Mouse (Mus musculus) kidney, postnatal 10 days (tissue): ENCODE results near the gene Fads1.
A peak's percentile ranks its signal among the peaks of the same experiment; 100 is the strongest.
"Not testable (repeated sequence)": the region's sequence is repeated elsewhere in the genome, so short reads cannot be mapped to it uniquely, and the experiment has no call there.

Source experiments
- DNase-seq: peaks from one replicate; pipeline ENCODE4 v3.0.0; 2021; ENCODE audit warnings: mixed read lengths

Fads1 gene

GRCm38 (mm10) chr19:10182670-10183298 lies at the start of gene Fads1:
TSS of gene Fads1 (plus strand) at chr19:10182888.
- DNase-seq, result peak; percentile 97

DNA sequence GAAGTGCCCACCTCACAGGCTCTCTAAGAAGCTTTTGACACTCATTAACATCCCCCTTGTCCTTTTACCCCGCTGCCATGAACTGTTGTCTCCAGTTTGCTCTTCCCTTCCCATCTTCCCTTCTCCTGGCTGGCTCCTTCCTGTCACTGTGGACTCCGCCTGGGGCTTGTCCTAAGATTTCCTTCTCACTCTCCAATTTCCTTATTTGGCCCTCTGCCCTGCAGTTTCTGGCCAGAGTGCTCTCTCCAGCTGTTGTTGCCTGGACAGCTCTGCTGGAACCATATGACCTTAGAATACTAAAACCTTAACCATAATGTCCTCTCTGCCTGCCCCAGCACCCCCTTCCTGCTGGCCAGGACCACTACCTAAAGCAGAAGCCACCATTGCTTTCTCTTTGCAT lies 48.0 kb upstream of the Fads1 start:
- DNase-seq, result peak; percentile 87

DNA sequence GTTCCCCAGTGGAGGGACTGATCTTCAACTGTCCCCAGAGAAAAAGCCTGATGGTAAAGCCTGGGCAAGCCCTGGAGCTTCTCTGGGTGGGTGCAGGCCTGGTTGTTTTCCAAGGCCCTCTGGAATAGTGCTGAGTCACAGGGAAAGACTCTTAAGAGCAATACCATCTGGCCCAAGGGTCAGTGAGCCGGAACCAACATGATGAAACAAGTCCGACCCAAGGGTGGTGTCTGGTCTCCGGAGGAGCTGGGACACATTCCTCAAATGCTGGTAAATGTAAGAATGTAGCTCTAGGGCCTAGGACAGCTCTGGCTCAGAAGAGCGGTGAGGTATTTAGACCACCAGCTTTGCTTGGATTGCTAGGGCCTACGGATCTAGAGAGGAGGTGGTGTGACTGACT lies 45.3 kb upstream of the Fads1 start:
- peak; percentile 50 for DNase-seq

DNA sequence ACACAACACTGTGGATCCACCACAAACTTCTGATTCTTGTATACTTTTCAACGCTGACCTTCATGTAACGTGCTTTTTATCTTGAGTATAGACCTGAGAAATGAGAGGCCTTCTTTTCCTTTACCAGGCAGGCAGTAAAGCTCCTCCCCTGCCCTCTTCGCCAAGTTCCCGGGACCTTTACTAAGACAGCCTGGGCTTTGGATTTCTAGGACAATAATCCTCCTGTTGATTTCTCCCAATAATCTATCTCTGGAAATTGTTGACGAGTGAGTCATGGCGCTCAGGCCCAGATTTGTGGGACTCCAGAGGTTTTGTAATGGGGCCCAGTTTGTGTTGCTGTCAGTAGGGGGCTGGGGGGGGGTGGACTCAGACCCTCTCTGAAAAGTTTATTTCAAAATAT lies 43.0 kb upstream of the Fads1 start:
- DNase-seq, result no peak

DNA sequence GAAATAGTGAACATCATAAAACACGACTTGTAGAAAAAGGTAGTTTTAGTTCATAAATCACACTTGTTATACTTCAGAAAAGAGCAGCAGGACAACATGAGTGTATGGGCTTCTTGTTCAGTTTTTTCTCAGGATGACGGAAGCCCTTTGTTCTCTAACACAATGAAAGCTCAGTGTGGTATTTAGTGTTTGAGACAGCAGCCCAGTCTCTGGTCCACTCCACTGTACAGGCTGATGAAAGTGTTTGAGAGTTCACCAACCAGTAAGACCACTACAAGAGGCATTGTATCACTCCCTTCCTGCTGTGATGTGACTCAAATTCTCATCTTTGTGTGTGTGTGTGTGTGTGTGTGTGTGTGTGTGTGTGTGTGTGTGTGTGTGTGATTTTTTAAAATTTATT lies 39.0 kb upstream of the Fads1 start:
- no peak for DNase-seq

DNA sequence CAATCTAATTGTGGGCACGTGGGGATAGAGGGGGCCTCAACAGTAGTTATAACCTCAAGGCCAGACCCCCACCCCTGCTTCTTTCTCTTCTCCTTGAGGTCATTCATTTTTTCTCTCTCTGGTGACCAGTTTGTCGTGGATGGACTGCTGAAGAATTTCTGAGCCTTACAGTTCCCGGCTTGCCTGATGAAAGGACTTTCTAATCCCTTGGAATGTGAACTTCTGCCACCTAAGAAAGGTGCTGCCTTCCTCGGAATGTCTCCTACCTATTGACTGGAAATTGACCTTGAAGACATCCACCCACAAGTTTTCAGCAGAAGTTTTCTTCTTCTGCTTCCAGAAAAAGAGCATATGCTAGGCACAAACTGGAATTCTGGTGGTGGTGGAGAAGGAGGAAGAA lies 38.2 kb upstream of the Fads1 start:
- no peak for DNase-seq

GRCm38 (mm10) chr19:10148555-10148954 lies 34.1 kb upstream of the Fads1 start:
- DNase-seq, result no peak

DNA sequence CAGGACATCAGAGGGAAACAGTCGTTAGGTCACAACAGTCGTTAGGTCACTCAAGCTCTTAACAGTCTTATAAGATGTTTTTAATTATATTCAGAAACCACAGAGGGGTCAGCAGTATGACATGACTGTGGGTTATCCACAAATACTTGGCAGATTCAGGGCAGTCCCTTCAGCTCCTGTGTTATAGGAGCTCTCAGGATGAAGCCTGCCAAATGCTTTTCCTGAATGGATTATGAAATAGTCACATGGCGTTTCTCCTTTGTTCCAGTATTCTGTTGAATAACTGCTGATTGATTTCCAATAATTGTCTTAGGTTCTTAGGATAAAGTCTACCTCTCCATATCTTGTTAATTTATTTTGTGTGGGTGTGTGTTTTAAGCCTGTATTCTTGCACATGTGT lies 33.5 kb upstream of the Fads1 start:
- no peak for DNase-seq

DNA sequence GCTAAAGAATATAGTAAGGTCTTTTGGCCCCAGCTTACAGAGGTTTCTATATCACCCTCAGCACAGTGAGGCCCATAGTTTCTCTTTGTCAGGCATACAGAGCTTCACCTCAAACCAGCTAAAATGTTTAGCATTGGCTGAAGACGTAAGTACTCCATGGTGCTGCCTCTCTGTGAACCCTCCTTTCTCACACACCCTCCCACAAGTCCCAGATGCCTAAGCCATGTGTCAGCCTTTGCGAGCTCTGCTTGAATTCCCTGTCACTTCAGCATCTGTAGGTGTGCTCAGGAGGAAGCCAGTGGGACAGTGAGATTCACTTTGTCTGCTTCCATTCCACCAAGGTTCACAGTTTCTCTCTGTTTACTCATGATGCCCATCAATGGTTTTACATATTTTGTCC lies 25.0 kb upstream of the Fads1 start:
- DNase-seq, result no peak

- DNase-seq, result no peak
These were observed 18.8 kb upstream of the Fads1 start for GRCm38 (mm10) chr19:10163896-10164295.

DNA sequence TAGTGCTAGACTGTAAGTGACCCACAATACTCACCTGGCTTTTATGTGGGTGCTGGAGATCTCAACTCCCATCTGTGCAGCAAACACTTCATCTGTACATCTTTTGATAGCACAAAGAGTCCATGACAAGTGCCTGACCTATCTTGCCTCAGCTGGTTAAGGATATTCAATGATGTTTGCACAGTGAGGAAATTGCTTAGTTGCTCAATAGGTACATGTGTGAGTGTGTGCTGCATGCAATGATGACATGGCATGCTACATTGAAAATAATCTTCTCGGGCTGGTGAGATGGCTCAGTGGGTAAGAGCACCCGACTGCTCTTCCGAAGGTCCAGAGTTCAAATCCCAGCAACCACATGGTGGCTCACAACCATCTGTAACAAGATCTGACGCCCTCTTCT lies 16.8 kb upstream of the Fads1 start:
- DNase-seq, result not testable (repeated sequence)

GRCm38 (mm10) chr19:10167112-10167511 lies 15.6 kb upstream of the Fads1 start:
- DNase-seq, result no peak

DNA sequence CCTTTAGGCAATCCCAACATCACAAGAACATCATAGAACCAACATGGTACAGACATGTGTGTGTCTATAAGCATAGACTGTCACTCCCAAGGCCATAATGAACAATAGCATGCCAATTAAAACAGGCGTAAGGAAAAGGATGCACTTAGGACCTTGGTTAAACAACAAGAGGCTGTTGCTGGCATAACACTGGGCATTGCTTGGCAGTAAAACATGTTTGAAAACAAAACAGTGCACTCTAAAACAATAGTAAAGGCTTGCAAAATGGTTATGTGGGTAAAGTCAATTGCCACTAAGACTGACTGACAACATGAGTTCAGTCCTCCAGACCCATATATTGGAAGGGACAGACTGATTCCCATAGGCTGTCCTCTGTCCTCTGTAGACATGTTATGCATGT lies 14.7 kb upstream of the Fads1 start:
- no peak for DNase-seq

GRCm38 (mm10) chr19:10168441-10168840 lies 14.2 kb upstream of the Fads1 start:
- DNase-seq, result no peak

- DNase-seq, result no peak
These were observed 13.5 kb upstream of the Fads1 start for GRCm38 (mm10) chr19:10169179-10169578.

- not testable (repeated sequence) for DNase-seq
These were observed 12.9 kb upstream of the Fads1 start for GRCm38 (mm10) chr19:10169692-10170330.

GRCm38 (mm10) chr19:10170466-10170865 lies 12.2 kb upstream of the Fads1 start:
- DNase-seq, result no peak

- DNase-seq, result no peak
These were observed 11.3 kb upstream of the Fads1 start for GRCm38 (mm10) chr19:10171359-10171758.

DNA sequence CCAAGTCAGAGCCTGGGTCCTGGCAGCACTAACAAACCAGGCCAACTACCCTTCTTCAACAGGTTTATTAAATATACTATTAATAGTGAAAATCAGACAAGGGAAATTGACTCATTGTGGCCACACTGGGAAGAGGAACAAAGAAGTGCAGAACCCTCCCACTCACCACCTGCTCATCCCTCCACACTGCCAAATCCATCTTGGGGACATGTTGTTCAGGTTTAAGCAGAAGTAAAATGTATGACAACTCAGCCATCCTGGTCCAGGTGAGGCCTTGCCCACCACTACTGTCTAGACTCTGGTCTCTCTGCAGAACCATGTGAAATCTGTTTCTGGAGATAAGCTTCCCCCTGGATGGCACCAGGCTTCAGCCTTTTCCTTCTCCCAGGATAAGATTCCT lies 10.8 kb upstream of the Fads1 start:
- no peak for DNase-seq

DNA sequence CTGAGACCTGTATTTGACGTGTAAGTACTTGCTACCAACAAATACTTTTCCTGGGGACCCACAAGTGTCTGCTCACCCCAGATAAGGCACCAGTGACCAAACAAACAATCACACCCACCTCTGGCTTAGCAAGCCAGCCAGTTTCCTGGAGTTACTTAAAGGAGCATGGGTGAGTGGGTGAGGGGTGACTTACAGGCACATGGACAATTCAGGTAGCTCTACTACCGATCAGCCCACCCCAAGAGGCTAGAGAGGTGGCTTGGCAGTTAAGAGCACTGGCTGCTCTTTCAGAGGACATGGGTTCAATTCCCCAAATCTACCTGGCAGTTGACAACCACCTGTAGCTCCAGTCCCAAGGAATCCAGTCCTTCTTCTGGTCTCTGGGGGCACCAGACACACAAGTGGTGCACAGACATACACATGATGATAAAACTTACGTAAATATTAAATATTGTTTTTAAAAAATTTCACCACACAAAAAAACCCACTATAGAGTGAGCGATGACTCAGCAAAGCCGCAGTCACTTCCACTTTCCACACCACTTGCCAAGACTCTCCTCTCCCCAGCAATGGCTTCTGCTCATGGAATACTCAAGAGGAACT lies 9.5 kb upstream of the Fads1 start:
- no peak for DNase-seq

DNA sequence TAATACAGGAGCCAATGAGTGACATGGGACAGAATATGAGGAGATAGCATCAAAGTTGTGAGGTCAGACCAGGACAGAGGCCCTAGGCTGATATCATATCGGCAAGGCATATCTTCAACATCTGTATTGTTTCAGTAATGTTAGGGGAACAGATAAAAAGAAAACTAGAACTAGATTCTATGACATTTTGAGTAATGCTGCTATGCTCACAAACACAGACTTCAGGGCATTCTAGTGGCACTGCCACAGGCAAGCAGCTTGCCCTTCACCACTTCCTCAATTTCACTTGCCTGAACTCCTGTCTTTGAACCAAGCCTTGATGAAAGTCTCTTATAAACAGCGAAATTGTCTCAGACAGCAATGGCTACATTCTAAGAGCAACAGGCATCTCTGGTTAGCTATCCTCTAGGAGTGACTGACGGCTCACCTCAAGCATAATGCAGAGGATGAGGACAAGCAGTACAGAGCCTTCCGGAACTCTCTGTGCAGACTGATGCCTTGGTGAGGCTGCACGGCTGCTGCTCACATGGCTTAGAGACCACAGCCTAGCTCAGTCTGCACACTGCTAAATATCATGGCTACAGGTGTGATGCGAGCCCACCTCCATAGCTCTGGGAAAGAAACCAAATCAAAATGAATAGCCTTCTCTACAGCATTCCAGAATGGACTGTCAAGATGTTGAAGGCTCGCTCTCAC lies 8.7 kb upstream of the Fads1 start:
- DNase-seq, result no peak

DNA sequence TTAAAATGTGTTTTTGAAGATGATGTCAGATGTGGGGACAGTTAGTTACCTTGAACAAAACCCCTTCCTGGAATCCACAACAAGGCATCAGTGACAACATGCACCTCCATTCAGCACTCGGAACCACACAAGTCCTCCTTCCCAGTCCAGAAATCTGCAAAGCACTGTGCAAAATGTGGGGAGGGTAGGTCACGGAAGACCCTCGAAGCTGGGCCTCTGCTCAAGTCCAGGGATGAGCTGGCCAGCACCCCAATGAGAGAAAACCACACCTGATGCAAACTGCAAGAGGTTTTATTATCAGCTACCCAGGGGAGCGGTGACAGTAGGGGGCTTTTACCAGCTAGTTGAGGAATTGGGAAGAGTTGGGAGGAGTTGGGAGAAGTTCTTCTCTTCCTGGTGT lies 7.7 kb upstream of the Fads1 start:
- no peak for DNase-seq

DNA sequence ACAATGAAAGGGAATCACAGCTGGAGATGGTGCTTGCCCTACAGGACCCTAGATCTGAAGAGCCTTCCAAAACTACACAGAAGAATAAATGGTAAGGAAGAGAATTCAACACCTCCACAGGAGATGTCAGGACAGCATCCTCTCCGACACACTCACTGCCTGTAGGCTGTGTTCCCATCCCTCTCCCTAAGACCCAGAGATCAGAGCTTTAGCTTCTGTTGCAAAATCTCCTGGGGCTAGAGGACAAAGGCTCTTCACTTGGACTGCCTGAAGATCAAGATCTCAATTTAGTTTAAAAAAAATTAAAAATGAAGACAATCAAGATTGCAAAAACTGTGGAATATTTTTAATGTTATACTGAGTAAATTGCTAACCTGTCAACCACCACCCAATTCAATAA lies 6.2 kb upstream of the Fads1 start:
- no peak for DNase-seq

- DNase-seq, result peak; percentile 43
These were observed 5.7 kb upstream of the Fads1 start for GRCm38 (mm10) chr19:10176941-10177372.
